Mouse (Mus musculus) A20 (cell line): Measurements from ENCODE around the gene Smpd3.

ENCODE experiments used
- DNase-seq: peaks from one replicate; pipeline ENCODE4 v3.0.0-alpha.2; 2011; ENCODE audit warnings: low read depth, low spot score

Gene Smpd3

GRCm38 (mm10) chr8:106292484-106293396 is 45.0 kb downstream of the Smpd3 start:
- DNase-seq, result peak; percentile 82

- DNase-seq, result no peak
Observed at GRCm38 (mm10) chr8:106289464-106289863, 48.3 kb downstream of the Smpd3 start.

- no peak for DNase-seq
Observed at GRCm38 (mm10) chr8:106288732-106289131, 49.1 kb downstream of the Smpd3 start.

GRCm38 (mm10) chr8:106287445-106287844 is 50.3 kb downstream of the Smpd3 start:
- no peak for DNase-seq

- DNase-seq, result no peak
Observed at GRCm38 (mm10) chr8:106280844-106281243, 56.9 kb downstream of the Smpd3 start.

GRCm38 (mm10) chr8:106280154-106280553 is 57.6 kb downstream of the Smpd3 start:
- no peak for DNase-seq

GRCm38 (mm10) chr8:106278367-106279042 is 59.3 kb downstream of the Smpd3 start:
- DNase-seq, result no peak

GRCm38 (mm10) chr8:106276709-106277317 is 61.0 kb downstream of the Smpd3 start:
- DNase-seq, result no peak

- DNase-seq, result no peak
Observed at GRCm38 (mm10) chr8:106273468-106273867, 64.3 kb downstream of the Smpd3 start.

GRCm38 (mm10) chr8:106271378-106271777 is 66.4 kb downstream of the Smpd3 start:
- no peak for DNase-seq

GRCm38 (mm10) chr8:106270804-106271203 is 67.0 kb downstream of the Smpd3 start:
- DNase-seq, result no peak

- peak; percentile 38 for DNase-seq
Observed at GRCm38 (mm10) chr8:106268710-106269346, 69.0 kb downstream of the Smpd3 start.

GRCm38 (mm10) chr8:106265398-106265797 is 72.4 kb downstream of the Smpd3 start:
- no peak for DNase-seq

GRCm38 (mm10) chr8:106263928-106264327 is 73.9 kb downstream of the Smpd3 start:
- DNase-seq, result no peak

GRCm38 (mm10) chr8:106262343-106262742 is 75.4 kb downstream of the Smpd3 start:
- DNase-seq, result no peak

- no peak for DNase-seq
Observed at GRCm38 (mm10) chr8:106260894-106261293, 76.9 kb downstream of the Smpd3 start.

- DNase-seq, result no peak
Observed at GRCm38 (mm10) chr8:106259579-106260255, 78.1 kb downstream of the Smpd3 start.

- peak; percentile 45 for DNase-seq
Observed at GRCm38 (mm10) chr8:106258169-106258568, 79.6 kb downstream of the Smpd3 start.

- DNase-seq, result no peak
Observed at GRCm38 (mm10) chr8:106250186-106250585, 87.6 kb downstream of the Smpd3 start.

GRCm38 (mm10) chr8:106237106-106237505 is 100.7 kb downstream of the Smpd3 start:
- no peak for DNase-seq

GRCm38 (mm10) chr8:106234567-106235261 is 103.1 kb downstream of the Smpd3 start:
- no peak for DNase-seq
